Mouse (Mus musculus): Measurements from ENCODE around the gene Smyd3. TPM values are rescaled to one million over a fixed set of nuclear protein-coding genes. Genes with fewer than 3 reads are reported as not detected.

Smyd3 gene
- polyA plus RNA-seq, 1 experiment from 2014 or later = 11.3 TPM

- Histone ChIP-seq H3K4me1 (ENCODE audit: control insufficient read depth in 2 of 2, insufficient read depth in 2 of 2, low read length in 2 of 2) (peaks cover 0 to 8% of the 10 kb centered on the region in 2 experiments; a peak in 2 of 4 replicates), H3K4me3 (ENCODE audit: control insufficient read depth in 1 of 2, insufficient read depth in 1 of 2, low read depth in 1 of 2, low read length in 2 of 2) (no peak overlapping the region), H3K27ac (replicated peaks in 1 of 2; ENCODE audit: control insufficient read depth in 1 of 2, insufficient read depth in 1 of 2, low read depth in 2 of 2, low read length in 2 of 2) (peak overlapping the region in 1 of 2 experiments; percentile 37; a peak in 1 of 4 replicates), H3K27me3 (ENCODE audit: control insufficient read depth, insufficient read depth, low read length) (no peaks in the 10 kb centered on the region), H3K9me3 (ENCODE audit: control insufficient read depth, low read length) (no peaks in the 10 kb centered on the region), H3K9ac (ENCODE audit: low read length) (no peak overlapping the region), H3K36me3 (ENCODE audit: control insufficient read depth, insufficient read depth, low read length) (no peaks in the 10 kb centered on the region), H3K4me2 (ENCODE audit: low read length) (no peak overlapping the region)
- 62% methylated on average over 4 of the region's 4 CpGs for WGBS
- no peak for ATAC-seq (ENCODE audit: insufficient number of reproducible peaks, insufficient read depth, low FRiP score, low read depth)
These were observed 320.7 kb downstream of the Smyd3 start for GRCm38 (mm10) chr1:179197156-179197555.

- no peak for ATAC-seq (ENCODE audit: insufficient number of reproducible peaks, insufficient read depth, low FRiP score, low read depth)
- Histone ChIP-seq H3K4me3 (ENCODE audit: control insufficient read depth in 1 of 2, insufficient read depth in 1 of 2, low read depth in 1 of 2, low read length in 2 of 2) (no peak overlapping the region), H3K9ac (ENCODE audit: low read length) (no peak overlapping the region)
These were observed 321.4 kb downstream of the Smyd3 start for GRCm38 (mm10) chr1:179196422-179196821.

GRCm38 (mm10) chr1:179192781-179193180, 325.1 kb downstream of the Smyd3 start:
- no peak for ATAC-seq (ENCODE audit: insufficient number of reproducible peaks, insufficient read depth, low FRiP score, low read depth)
- Histone ChIP-seq H3K27me3 (ENCODE audit: control insufficient read depth, insufficient read depth, low read length) (no peaks in the 10 kb centered on the region), H3K36me3 (ENCODE audit: control insufficient read depth, insufficient read depth, low read length) (no peaks in the 10 kb centered on the region), H3K27ac (replicated peaks in 1 of 2; ENCODE audit: control insufficient read depth in 1 of 2, insufficient read depth in 1 of 2, low read depth in 2 of 2, low read length in 2 of 2) (no peak overlapping the region), H3K4me2 (ENCODE audit: low read length) (no peak overlapping the region), H3K4me1 (ENCODE audit: control insufficient read depth in 2 of 2, insufficient read depth in 2 of 2, low read length in 2 of 2) (peaks cover under 1 to 7% of the 10 kb centered on the region in 2 experiments), H3K9me3 (ENCODE audit: control insufficient read depth, low read length) (no peaks in the 10 kb centered on the region), H3K4me3 (ENCODE audit: control insufficient read depth in 1 of 2, insufficient read depth in 1 of 2, low read depth in 1 of 2, low read length in 2 of 2) (no peak overlapping the region), H3K9ac (ENCODE audit: low read length) (no peak overlapping the region)
- whole genome bisulfite sequencing = 88% methylated on average over 11 of the region's 11 CpGs

More at GRCm38 (mm10) chr1:179196422-179196821, 321.4 kb downstream of the Smyd3 start:
- Histone ChIP-seq H3K9me3 (ENCODE audit: control insufficient read depth, low read length) (no peaks in the 10 kb centered on the region), H3K27me3 (ENCODE audit: control insufficient read depth, insufficient read depth, low read length) (no peaks in the 10 kb centered on the region), H3K4me1 (ENCODE audit: control insufficient read depth in 2 of 2, insufficient read depth in 2 of 2, low read length in 2 of 2) (peaks cover 0 to 8% of the 10 kb centered on the region in 2 experiments; a peak in 2 of 4 replicates), H3K36me3 (ENCODE audit: control insufficient read depth, insufficient read depth, low read length) (no peaks in the 10 kb centered on the region), H3K27ac (replicated peaks in 1 of 2; ENCODE audit: control insufficient read depth in 1 of 2, insufficient read depth in 1 of 2, low read depth in 2 of 2, low read length in 2 of 2) (no peak overlapping the region), H3K4me2 (ENCODE audit: low read length) (no peak overlapping the region)

- Histone ChIP-seq H3K9me3 (ENCODE audit: control insufficient read depth, low read length) (no peaks in the 10 kb centered on the region), H3K4me2 (ENCODE audit: low read length) (no peak overlapping the region), H3K4me3 (ENCODE audit: control insufficient read depth in 1 of 2, insufficient read depth in 1 of 2, low read depth in 1 of 2, low read length in 2 of 2) (no peak overlapping the region), H3K4me1 (ENCODE audit: control insufficient read depth in 2 of 2, insufficient read depth in 2 of 2, low read length in 2 of 2) (peaks cover 0 to 7% of the 10 kb centered on the region in 2 experiments; a peak in 2 of 4 replicates), H3K27me3 (ENCODE audit: control insufficient read depth, insufficient read depth, low read length) (no peaks in the 10 kb centered on the region), H3K36me3 (ENCODE audit: control insufficient read depth, insufficient read depth, low read length) (no peaks in the 10 kb centered on the region), H3K9ac (ENCODE audit: low read length) (no peak overlapping the region), H3K27ac (replicated peaks in 1 of 2; ENCODE audit: control insufficient read depth in 1 of 2, insufficient read depth in 1 of 2, low read depth in 2 of 2, low read length in 2 of 2) (no peak overlapping the region)
- ATAC-seq (ENCODE audit: insufficient number of reproducible peaks, insufficient read depth, low FRiP score, low read depth) = no peak
- 50% methylated on average over 2 of the region's 2 CpGs for WGBS
These were observed 327.0 kb downstream of the Smyd3 start for GRCm38 (mm10) chr1:179190837-179191236.

- no peaks in the 10 kb centered on the region for H3K36me3 ChIP-seq (ENCODE audit: control insufficient read depth, insufficient read depth, low read length)
- no peak for ATAC-seq (ENCODE audit: insufficient number of reproducible peaks, insufficient read depth, low FRiP score, low read depth)
- no peak overlapping the region for H3K9ac ChIP-seq (ENCODE audit: low read length)
- H3K4me2 ChIP-seq (ENCODE audit: low read length) = no peak overlapping the region
- H3K4me3 ChIP-seq (ENCODE audit: control insufficient read depth in 1 of 2, insufficient read depth in 1 of 2, low read depth in 1 of 2, low read length in 2 of 2) = no peak overlapping the region
- H3K27ac ChIP-seq (replicated peaks in 1 of 2; ENCODE audit: control insufficient read depth in 1 of 2, insufficient read depth in 1 of 2, low read depth in 2 of 2, low read length in 2 of 2) = no peak overlapping the region
- 94% methylated on average over 3 of the region's 3 CpGs for WGBS
- peaks cover 0 to 7% of the 10 kb centered on the region in 2 experiments; a peak in 2 of 4 replicates for H3K4me1 ChIP-seq (ENCODE audit: control insufficient read depth in 2 of 2, insufficient read depth in 2 of 2, low read length in 2 of 2)
- H3K27me3 ChIP-seq (ENCODE audit: control insufficient read depth, insufficient read depth, low read length) = no peaks in the 10 kb centered on the region
- H3K9me3 ChIP-seq (ENCODE audit: control insufficient read depth, low read length) = no peaks in the 10 kb centered on the region
These were observed 330.7 kb downstream of the Smyd3 start for GRCm38 (mm10) chr1:179187171-179187570.

- Histone ChIP-seq H3K27me3 (ENCODE audit: control insufficient read depth, insufficient read depth, low read length) (no peaks in the 10 kb centered on the region), H3K27ac (replicated peaks in 1 of 2; ENCODE audit: control insufficient read depth in 1 of 2, insufficient read depth in 1 of 2, low read depth in 2 of 2, low read length in 2 of 2) (no peak overlapping the region), H3K4me1 (ENCODE audit: control insufficient read depth in 2 of 2, insufficient read depth in 2 of 2, low read length in 2 of 2) (no peaks in the 10 kb centered on the region; a peak in 1 of 4 replicates), H3K9ac (ENCODE audit: low read length) (no peak overlapping the region), H3K4me3 (ENCODE audit: control insufficient read depth in 1 of 2, insufficient read depth in 1 of 2, low read depth in 1 of 2, low read length in 2 of 2) (no peak overlapping the region), H3K4me2 (ENCODE audit: low read length) (no peak overlapping the region), H3K9me3 (ENCODE audit: control insufficient read depth, low read length) (no peaks in the 10 kb centered on the region), H3K36me3 (ENCODE audit: control insufficient read depth, insufficient read depth, low read length) (no peaks in the 10 kb centered on the region)
- 87% methylated on average over 4 of the region's 4 CpGs for WGBS
- no peak for ATAC-seq (ENCODE audit: insufficient number of reproducible peaks, insufficient read depth, low FRiP score, low read depth)
These were observed 333.2 kb downstream of the Smyd3 start for GRCm38 (mm10) chr1:179184631-179185030.

GRCm38 (mm10) chr1:179183499-179183898, 334.3 kb downstream of the Smyd3 start:
- H3K27ac ChIP-seq (replicated peaks in 1 of 2; ENCODE audit: control insufficient read depth in 1 of 2, insufficient read depth in 1 of 2, low read depth in 2 of 2, low read length in 2 of 2) = no peak overlapping the region
- no peak overlapping the region for H3K4me2 ChIP-seq (ENCODE audit: low read length)
- H3K9me3 ChIP-seq (ENCODE audit: control insufficient read depth, low read length) = no peaks in the 10 kb centered on the region
- H3K4me3 ChIP-seq (ENCODE audit: control insufficient read depth in 1 of 2, insufficient read depth in 1 of 2, low read depth in 1 of 2, low read length in 2 of 2) = no peak overlapping the region
- no peaks in the 10 kb centered on the region for H3K36me3 ChIP-seq (ENCODE audit: control insufficient read depth, insufficient read depth, low read length)
- no peaks in the 10 kb centered on the region for H3K27me3 ChIP-seq (ENCODE audit: control insufficient read depth, insufficient read depth, low read length)
- H3K9ac ChIP-seq (ENCODE audit: low read length) = no peak overlapping the region
- no peaks in the 10 kb centered on the region for H3K4me1 ChIP-seq (ENCODE audit: control insufficient read depth in 2 of 2, insufficient read depth in 2 of 2, low read length in 2 of 2)
- ATAC-seq (ENCODE audit: insufficient number of reproducible peaks, insufficient read depth, low FRiP score, low read depth) = no peak
- 86% methylated on average over 6 of the region's 6 CpGs for WGBS

- H3K4me3 ChIP-seq (ENCODE audit: control insufficient read depth in 1 of 2, insufficient read depth in 1 of 2, low read depth in 1 of 2, low read length in 2 of 2) = no peak overlapping the region
- no peak overlapping the region for H3K27ac ChIP-seq (replicated peaks in 1 of 2; ENCODE audit: control insufficient read depth in 1 of 2, insufficient read depth in 1 of 2, low read depth in 2 of 2, low read length in 2 of 2)
- H3K27me3 ChIP-seq (ENCODE audit: control insufficient read depth, insufficient read depth, low read length) = no peaks in the 10 kb centered on the region
- H3K4me1 ChIP-seq (ENCODE audit: control insufficient read depth in 2 of 2, insufficient read depth in 2 of 2, low read length in 2 of 2) = no peaks in the 10 kb centered on the region
- 63% methylated on average over 3 of the region's 3 CpGs for WGBS
- no peak for ATAC-seq (ENCODE audit: insufficient number of reproducible peaks, insufficient read depth, low FRiP score, low read depth)
- H3K4me2 ChIP-seq (ENCODE audit: low read length) = no peak overlapping the region
- H3K9me3 ChIP-seq (ENCODE audit: control insufficient read depth, low read length) = no peaks in the 10 kb centered on the region
- no peaks in the 10 kb centered on the region for H3K36me3 ChIP-seq (ENCODE audit: control insufficient read depth, insufficient read depth, low read length)
- H3K9ac ChIP-seq (ENCODE audit: low read length) = no peak overlapping the region
These were observed 337.3 kb downstream of the Smyd3 start for GRCm38 (mm10) chr1:179180546-179180945.

Data from heart, embryonic 14.5 days (tissue).